Mouse (Mus musculus) midbrain, embryonic 15.5 days (tissue): Measurements from ENCODE around the gene Gm47841. TPM values are rescaled to one million over a fixed set of nuclear protein-coding genes. Genes with fewer than 3 reads are reported as not detected.
A peak's percentile ranks its signal among the peaks of the same experiment; 100 is the strongest.

Experiments used
- ATAC-seq: fragments of 200-750 bp; cut with Nextera tagmentation; replicated peaks from 2 replicates; pipeline ENCODE4 v1.8.0; 2017; ENCODE audit warnings: moderate TSS enrichment
- H3K27ac ChIP-seq: fragments of 300-500 bp; sonication (generic); 2 replicates; pipeline ENCODE4 v1.5.1; 2015; ENCODE audit warnings: mild to moderate bottlenecking, inconsistent platforms
- H3K27me3 ChIP-seq: fragments of 300-500 bp; sonication (generic); replicated peaks from 2 replicates; pipeline ENCODE4 v1.6.1; 2015; ENCODE audit warnings: inconsistent platforms
- H3K36me3 ChIP-seq: fragments of 300-500 bp; sonication (generic); replicated peaks from 2 replicates; pipeline ENCODE4 v1.6.1; 2015; ENCODE audit warnings: inconsistent platforms
- H3K4me1 ChIP-seq: fragments of 300-500 bp; sonication (generic); 2 replicates; pipeline ENCODE4 v1.6.1; 2015; ENCODE audit warnings: inconsistent platforms
- H3K4me2 ChIP-seq: fragments of 300-500 bp; sonication (generic); 2 replicates; pipeline ENCODE4 v1.6.1; 2015; ENCODE audit warnings: inconsistent platforms, mild to moderate bottlenecking, moderate library complexity
- H3K4me3 ChIP-seq: fragments of 300-500 bp; sonication (generic); 2 replicates; pipeline ENCODE4 v1.5.1; 2015; ENCODE audit warnings: mild to moderate bottlenecking, inconsistent platforms
- H3K9ac ChIP-seq: fragments of 300-500 bp; sonication (generic); 2 replicates; pipeline ENCODE4 v1.6.1; 2015; ENCODE audit warnings: mild to moderate bottlenecking, inconsistent platforms
- H3K9me3 ChIP-seq: fragments of 300-500 bp; sonication (generic); 2 replicates; pipeline ENCODE4 v1.6.1; 2016; ENCODE audit warnings: inconsistent platforms
- WGBS: fragments of 180-500 bp; shearing (Covaris S2); methylation state at CpG from one replicate; pipeline ENCODE4 v1.1.7; 2015; ENCODE audit warnings: mixed read lengths; 5-methylcytosine and 5-hydroxymethylcytosine counted together
- polyA plus RNA-seq: library from polyadenylated mRNA; unstranded; fragments of >200 nt; fragmentation: Nextera tagmentation; extraction: Ambion mirVana; gene quantifications from 2 replicates; pipeline ENCODE4 v1.2.1, GENCODE M21; 2015

Gm47841 gene
- not detected in 2 replicates for polyA plus RNA-seq

DNA sequence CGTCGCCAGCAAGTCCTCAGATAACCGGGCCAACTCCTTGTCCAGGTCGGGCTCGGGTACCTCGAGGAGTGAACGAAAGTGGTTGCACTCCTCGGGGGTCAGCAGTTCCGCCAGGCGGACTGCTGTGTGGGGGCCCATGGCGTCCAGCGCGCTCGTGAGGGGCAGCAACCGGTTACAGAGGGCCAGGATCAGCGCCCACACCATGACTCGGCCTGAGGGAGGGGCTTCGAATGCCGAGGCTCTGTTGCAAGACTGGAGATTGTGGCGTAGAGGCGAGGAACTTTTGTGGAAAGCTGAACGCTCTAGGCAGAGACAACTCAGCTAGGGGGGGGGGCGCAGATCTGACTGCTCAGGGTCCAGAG lies at the start of gene Gm47841:
TSS of gene Gm47841 (minus strand) at position 204 of the 362 bp plus-strand sequence.
- Histone ChIP-seq H3K27me3 (peaks cover 63% of the 10 kb centered on the region), H3K4me1 (peaks cover 18% of the 10 kb centered on the region), H3K36me3 (no peaks in the 10 kb centered on the region), H3K4me2 (peak within 1 kb of the TSS; percentile 96), H3K9me3 (no peaks in the 10 kb centered on the region), H3K4me3 (peak within 1 kb of the TSS; percentile 45), H3K9ac (peak within 1 kb of the TSS; percentile 48), H3K27ac (no peak within 1 kb of the TSS)
- 0 out of 2 replicates have a peak, but pooled peaks have one; percentile 34 for ATAC-seq
- WGBS, result 3% methylated on average over 23 of the region's 23 CpGs

DNA sequence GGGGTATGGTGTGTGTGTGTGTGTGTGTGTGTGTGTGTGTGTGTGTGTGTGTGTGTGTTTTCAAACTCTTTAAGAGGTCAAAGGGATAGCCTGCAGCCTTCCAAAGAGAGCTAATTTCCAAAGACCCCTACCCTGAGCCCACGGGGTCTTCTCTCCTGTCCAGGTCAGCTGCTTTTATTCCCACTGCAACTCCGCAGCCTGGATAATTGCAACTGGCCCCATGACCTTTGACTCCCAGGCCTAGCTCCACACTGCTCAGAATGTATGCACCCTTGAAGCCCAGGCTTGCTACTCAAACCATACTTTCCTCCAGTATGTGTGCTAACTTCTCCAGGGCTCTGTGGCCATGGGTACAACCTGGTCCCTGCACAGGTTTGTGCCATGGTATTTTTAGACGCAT lies 48.2 kb upstream of the Gm47841 start:
- Histone ChIP-seq H3K9me3 (no peaks in the 10 kb centered on the region), H3K9ac (no peak overlapping the region), H3K4me3 (no peak overlapping the region), H3K4me2 (no peak overlapping the region), H3K27ac (no peak overlapping the region), H3K27me3 (no peaks in the 10 kb centered on the region), H3K4me1 (peaks cover 27% of the 10 kb centered on the region), H3K36me3 (no peaks in the 10 kb centered on the region)
- ATAC-seq, result no peak
- WGBS, result 63% methylated on average over 3 of the region's 3 CpGs

DNA sequence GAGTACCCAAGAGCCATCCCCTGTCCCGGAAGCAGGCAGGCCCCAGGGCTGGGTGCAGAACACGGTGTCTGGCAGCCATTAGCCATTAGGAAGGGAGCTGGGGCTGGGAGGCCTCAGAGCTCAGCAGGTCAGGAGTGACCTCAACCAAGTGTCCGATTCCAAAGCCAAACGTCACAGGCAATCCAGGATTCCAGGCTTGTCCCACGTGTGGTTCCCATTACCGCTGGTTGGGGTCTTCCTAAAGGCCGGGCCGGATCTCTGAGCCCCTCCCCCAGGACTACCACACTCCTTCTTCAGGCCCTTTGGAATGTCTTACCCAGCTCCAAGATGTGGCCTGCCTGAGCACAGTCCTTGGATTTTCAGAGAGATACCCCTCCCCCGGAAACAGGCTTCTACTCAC lies 47.8 kb upstream of the Gm47841 start:
- Histone ChIP-seq H3K27me3 (no peaks in the 10 kb centered on the region), H3K4me1 (peaks cover 27% of the 10 kb centered on the region), H3K9ac (no peak overlapping the region), H3K4me2 (no peak overlapping the region), H3K36me3 (no peaks in the 10 kb centered on the region), H3K9me3 (no peaks in the 10 kb centered on the region), H3K27ac (no peak overlapping the region), H3K4me3 (no peak overlapping the region)
- ATAC-seq, result no peak
- WGBS, result 72% methylated on average over 9 of the region's 9 CpGs

DNA sequence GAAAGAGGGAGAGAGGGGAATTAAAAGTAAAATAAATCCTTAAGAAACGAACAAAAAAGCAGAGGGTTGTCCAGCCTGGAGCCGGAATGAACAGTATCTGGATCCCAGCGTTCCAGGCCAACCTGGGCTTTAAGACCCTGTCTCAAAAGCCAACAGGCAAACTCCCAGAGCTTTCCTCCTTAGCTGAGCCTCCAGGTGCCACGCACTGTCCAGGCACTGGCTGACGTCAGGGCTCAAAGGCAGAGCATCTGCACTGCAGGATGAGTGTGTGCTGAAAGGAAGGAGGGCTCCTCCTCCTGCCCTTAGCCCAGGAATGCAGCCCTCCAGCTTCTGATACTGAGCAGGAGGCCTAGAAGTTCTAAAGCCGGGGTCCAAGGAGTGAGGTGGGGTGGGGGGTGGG lies 46.8 kb upstream of the Gm47841 start:
- Histone ChIP-seq H3K4me1 (peaks cover 27% of the 10 kb centered on the region), H3K36me3 (no peaks in the 10 kb centered on the region), H3K4me3 (no peak overlapping the region), H3K4me2 (no peak overlapping the region), H3K27me3 (no peaks in the 10 kb centered on the region), H3K27ac (no peak overlapping the region), H3K9me3 (no peaks in the 10 kb centered on the region), H3K9ac (no peak overlapping the region)
- 36% methylated on average over 6 of the region's 6 CpGs for WGBS
- no peak for ATAC-seq

DNA sequence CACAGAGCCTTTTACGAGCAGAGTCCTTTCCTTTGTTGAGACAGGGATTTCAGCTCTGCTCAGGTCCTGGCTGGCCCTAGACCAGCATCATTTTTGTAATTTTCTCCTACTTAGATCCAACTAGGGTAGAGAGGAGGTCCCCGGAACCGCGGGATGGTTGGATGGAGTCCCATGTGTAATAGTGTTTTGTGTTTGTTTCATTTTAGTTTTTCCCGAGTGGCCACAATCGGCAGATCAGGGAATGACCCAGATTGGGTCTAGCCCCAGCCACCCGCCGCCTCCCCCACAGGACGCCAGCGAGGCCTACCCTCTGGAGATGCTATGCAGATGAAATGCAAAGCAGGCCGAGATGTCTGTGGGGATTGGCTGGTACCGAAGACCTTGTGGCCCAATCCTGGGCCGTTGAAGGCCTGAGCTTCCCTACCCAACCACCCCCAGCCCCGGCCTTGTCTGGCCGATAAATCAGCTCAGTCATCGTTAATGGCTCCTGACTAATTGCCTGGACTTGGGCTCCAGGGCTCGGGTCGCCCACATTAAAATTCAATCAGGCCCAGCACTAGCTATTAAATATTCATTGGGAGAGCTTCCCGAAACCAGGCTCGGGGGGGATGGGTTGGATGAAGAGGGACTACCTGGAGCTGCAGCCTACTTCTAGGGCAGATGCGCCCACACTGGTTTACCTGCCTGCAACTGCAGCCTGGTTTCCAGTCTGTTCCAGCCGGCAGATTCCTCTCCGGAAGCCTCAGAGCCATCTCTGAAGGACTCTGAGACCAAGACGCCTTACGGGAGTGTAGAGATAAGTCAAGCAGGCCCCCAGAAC lies 45.8 kb upstream of the Gm47841 start:
- 11% methylated on average over 25 of the region's 25 CpGs for WGBS
- Histone ChIP-seq H3K27ac (peak overlapping the region; percentile 63), H3K4me3 (no peak overlapping the region), H3K27me3 (no peaks in the 10 kb centered on the region), H3K9me3 (no peaks in the 10 kb centered on the region), H3K36me3 (no peaks in the 10 kb centered on the region), H3K4me1 (peaks cover 27% of the 10 kb centered on the region), H3K4me2 (peak overlapping the region; percentile 34), H3K9ac (no peak overlapping the region)
- peak; percentile 89 for ATAC-seq

DNA sequence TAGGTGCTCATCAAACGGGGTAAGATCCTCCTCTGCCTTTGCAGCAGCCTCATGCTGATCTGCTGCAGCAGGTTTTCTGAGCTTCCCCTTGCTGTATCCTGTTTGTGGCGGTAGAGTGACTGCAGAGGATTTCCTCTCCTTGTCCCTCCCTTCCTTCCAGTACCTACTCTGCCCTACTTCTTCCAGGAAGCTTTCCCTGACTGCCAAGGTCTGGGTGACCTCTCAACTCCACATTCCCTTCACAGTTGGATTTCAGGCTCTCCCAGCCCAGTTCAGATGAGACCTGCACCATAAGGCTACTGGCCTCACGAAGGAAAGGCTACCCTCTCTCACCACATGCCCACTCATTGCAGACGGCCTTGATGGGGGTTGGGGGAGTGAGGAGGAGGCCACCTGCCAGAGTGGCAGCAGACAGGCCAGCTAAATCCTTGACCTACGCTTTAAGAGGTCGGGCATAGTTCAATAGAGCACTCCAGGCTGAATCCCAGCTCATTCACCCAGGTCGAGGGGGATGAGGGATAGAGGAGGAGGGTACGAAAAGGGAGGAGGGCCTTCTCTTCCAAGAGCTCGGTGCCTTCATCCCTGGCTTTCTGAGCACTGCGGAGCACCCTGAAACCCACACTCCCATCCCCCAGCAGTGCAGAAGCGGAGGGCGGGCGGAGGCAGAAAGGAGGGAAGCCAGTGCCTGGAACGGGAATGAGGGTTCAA lies 45.1 kb upstream of the Gm47841 start:
- no peaks in the 10 kb centered on the region for H3K36me3 ChIP-seq
- H3K27me3 ChIP-seq, result no peaks in the 10 kb centered on the region
- H3K9me3 ChIP-seq, result no peaks in the 10 kb centered on the region
- no peak overlapping the region for H3K9ac ChIP-seq
- peaks cover 24% of the 10 kb centered on the region for H3K4me1 ChIP-seq
- ATAC-seq, result peak; percentile 32; the same call in 1 of the 2 replicates
- H3K4me3 ChIP-seq, result no peak overlapping the region
- H3K4me2 ChIP-seq, result peak overlapping the region; percentile 34; the same call in 1 of the 2 replicates
- WGBS, result 18% methylated on average over 14 of the region's 14 CpGs
- peak overlapping the region; percentile 63 for H3K27ac ChIP-seq

DNA sequence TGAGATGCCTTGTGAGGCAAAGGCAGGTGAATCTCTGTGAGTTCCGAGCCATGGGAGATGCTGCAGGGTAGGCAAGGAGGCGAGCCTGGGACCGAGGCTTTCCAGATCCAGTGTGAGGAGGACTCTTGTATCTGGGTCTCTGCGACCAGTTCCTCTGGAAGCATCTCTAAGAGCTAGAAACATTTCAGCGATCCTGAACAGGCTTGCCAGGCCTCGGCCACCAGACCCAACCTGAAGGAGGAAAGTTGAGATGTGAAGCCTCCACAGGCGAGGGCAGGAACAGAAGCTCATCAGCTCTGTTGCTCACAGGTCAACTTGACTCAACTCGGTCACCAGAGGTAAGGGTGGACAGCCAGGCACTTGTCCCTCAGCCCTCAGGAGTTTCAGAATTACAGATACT lies 44.4 kb upstream of the Gm47841 start:
- H3K9ac ChIP-seq, result no peak overlapping the region
- no peak overlapping the region for H3K4me2 ChIP-seq
- no peak for ATAC-seq
- no peaks in the 10 kb centered on the region for H3K36me3 ChIP-seq
- no peaks in the 10 kb centered on the region for H3K27me3 ChIP-seq
- 94% methylated on average over 8 of the region's 8 CpGs for whole genome bisulfite sequencing
- no peaks in the 10 kb centered on the region for H3K9me3 ChIP-seq
- H3K4me1 ChIP-seq, result peaks cover 24% of the 10 kb centered on the region
- no peak overlapping the region for H3K4me3 ChIP-seq
- no peak overlapping the region for H3K27ac ChIP-seq

DNA sequence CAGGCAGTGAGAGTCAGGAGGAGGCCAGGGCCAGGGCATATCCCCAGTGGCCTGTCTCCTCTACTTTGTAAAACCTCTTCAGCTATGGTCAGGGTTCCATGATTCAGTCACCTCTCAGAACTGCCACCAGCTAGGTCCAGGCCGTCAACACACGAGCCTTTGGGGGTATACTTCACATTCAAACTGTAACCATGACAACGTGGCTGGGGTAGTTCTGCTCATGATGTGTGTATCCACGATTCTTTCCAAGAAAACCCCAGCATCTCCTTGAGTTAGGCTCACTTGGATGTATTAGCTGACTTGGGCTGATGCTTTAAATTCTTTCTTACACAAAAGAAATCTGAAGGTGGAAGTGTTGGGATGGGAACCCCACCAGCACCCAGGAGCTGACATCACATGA lies 41.1 kb upstream of the Gm47841 start:
- ATAC-seq, result no peak
- H3K27me3 ChIP-seq, result no peaks in the 10 kb centered on the region
- H3K27ac ChIP-seq, result 0 out of 2 replicates have a peak overlapping the region, but pooled peaks have one; percentile 32
- H3K4me3 ChIP-seq, result no peak overlapping the region
- no peak overlapping the region for H3K9ac ChIP-seq
- WGBS, result 37% methylated on average over 4 of the region's 4 CpGs
- no peaks in the 10 kb centered on the region for H3K9me3 ChIP-seq
- no peak overlapping the region for H3K4me2 ChIP-seq
- no peaks in the 10 kb centered on the region for H3K36me3 ChIP-seq
- peaks cover 16% of the 10 kb centered on the region for H3K4me1 ChIP-seq

DNA sequence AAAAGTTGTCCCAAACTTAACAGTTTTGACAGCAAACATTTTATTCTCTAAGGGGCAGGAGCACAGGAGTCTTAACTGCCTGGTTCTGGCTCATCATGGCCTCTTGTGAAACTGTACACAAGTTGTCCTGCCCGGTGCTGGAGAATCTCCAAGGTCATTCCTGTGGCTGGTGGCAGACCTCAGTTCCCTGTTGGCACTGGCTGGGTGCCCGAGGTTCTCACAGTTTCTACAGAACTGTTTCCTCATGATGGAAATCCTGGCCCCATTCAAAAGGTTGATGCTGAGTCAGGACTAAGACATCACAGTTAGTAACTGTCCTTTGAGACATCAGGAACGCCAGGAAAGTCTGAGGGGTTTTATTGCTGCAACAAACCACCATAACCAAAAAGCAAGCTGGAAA lies 39.8 kb upstream of the Gm47841 start:
- Histone ChIP-seq H3K9me3 (no peaks in the 10 kb centered on the region), H3K27me3 (no peaks in the 10 kb centered on the region), H3K36me3 (no peaks in the 10 kb centered on the region), H3K27ac (no peak overlapping the region), H3K4me2 (no peak overlapping the region), H3K4me1 (peaks cover 6% of the 10 kb centered on the region; the same call in 1 of the 2 replicates), H3K9ac (no peak overlapping the region), H3K4me3 (no peak overlapping the region)
- no peak for ATAC-seq
- WGBS, result 67% methylated on average over 3 of the region's 3 CpGs

DNA sequence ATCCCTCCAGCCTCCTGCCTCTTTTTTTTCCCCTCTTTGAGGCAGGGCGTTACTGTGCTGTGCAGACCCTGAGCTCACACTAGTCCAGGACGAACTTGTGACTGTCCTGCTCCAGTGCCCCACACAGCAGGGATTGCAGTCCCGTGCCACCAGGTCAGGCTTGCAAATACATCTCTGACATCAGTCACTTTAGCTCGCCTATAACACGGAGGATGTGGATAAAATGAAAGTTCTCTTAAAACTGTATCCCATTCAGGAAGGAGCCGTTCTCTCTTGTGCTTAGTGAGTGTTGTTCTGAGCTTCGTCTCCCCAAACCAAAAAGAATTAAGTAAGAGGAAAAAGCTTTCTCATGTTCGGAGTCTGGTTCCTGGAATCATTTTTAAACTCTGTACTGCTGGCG lies 39.3 kb upstream of the Gm47841 start:
- WGBS, result 70% methylated on average over 9 of the region's 9 CpGs
- H3K4me2 ChIP-seq, result no peak overlapping the region

DNA sequence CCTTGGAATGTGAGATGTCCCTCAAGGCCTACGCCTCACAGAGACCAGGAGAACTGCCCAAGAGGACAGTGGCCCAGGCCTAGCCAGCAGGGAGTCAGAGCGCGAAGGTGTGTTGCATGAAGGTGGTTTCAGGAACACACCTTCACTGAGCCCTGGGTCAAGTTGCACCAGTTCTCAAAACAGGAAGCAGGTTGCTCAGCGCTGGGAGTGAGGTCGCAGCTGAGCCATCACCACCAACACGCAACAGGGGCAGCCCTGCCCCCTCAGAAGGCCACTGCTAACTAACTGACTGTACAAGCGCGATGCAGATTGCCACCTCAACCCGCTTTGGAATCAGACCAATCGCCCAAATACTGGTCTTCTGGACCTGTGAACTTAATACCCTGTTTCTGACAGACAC lies 37.3 kb upstream of the Gm47841 start:
- H3K4me3 ChIP-seq, result no peak overlapping the region
- no peak overlapping the region for H3K27ac ChIP-seq
- peaks cover 3% of the 10 kb centered on the region for H3K27me3 ChIP-seq
- no peak overlapping the region for H3K9ac ChIP-seq
- ATAC-seq, result no peak
- H3K4me2 ChIP-seq, result no peak overlapping the region
- WGBS, result 84% methylated on average over 10 of the region's 10 CpGs
- no peaks in the 10 kb centered on the region for H3K9me3 ChIP-seq
- H3K4me1 ChIP-seq, result peaks cover 6% of the 10 kb centered on the region; the same call in 1 of the 2 replicates
- no peaks in the 10 kb centered on the region for H3K36me3 ChIP-seq

More for the DNA sequence above, 39.3 kb upstream of the Gm47841 start:
- no peak overlapping the region for H3K9ac ChIP-seq
- no peaks in the 10 kb centered on the region; the same call in 1 of the 2 replicates for H3K27me3 ChIP-seq
- no peaks in the 10 kb centered on the region for H3K36me3 ChIP-seq
- no peak for ATAC-seq
- peaks cover 6% of the 10 kb centered on the region; the same call in 1 of the 2 replicates for H3K4me1 ChIP-seq
- H3K4me3 ChIP-seq, result no peak overlapping the region
- no peak overlapping the region for H3K27ac ChIP-seq
- H3K9me3 ChIP-seq, result no peaks in the 10 kb centered on the region

DNA sequence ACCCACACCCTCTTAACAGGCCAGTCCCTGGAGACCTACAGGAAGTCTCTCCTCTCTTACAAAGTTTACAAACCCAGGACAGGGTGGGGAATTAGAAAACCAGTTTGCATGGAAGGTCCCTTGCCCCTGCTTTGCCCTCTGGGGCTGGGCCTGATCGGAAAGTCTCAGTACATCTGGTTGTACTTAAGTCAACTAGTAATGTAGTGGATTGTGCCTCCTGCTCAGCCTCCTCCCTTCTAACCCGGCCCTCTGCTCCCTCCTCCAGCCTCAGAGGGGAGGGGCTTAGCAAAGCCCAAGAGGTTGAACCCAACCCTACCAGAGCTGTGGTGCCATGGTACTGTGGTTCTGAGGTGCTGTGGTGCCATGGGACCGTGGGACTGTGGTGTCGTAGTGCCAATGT lies 35.0 kb upstream of the Gm47841 start:
- ATAC-seq, result no peak

More for the DNA sequence above, 35.0 kb upstream of the Gm47841 start:
- H3K4me3 ChIP-seq, result no peak overlapping the region
- H3K9me3 ChIP-seq, result no peaks in the 10 kb centered on the region
- 62% methylated on average over 4 of the region's 4 CpGs for WGBS
- peaks cover 7% of the 10 kb centered on the region for H3K27me3 ChIP-seq
- H3K36me3 ChIP-seq, result no peaks in the 10 kb centered on the region
- H3K4me2 ChIP-seq, result no peak overlapping the region
- H3K9ac ChIP-seq, result no peak overlapping the region
- peaks cover 18% of the 10 kb centered on the region for H3K4me1 ChIP-seq
- H3K27ac ChIP-seq, result no peak overlapping the region
